Mouse (Mus musculus) liver, embryonic 14.5 days (tissue): ENCODE measurements at regions not wholly inside any gene's neighbourhood (a gene's known extent, or its start where the extent isn't known, plus 50 kb on each side); places are given as distances from the start of the nearest gene placed in this dataset.

Experiments used
- ATAC-seq: fragments of 200-750 bp; cut with Nextera tagmentation; 2 replicates; pipeline ENCODE4 v1.8.0; 2017; ENCODE audit warnings: moderate number of reproducible peaks, mild to moderate bottlenecking, moderate library complexity; ENCODE audit not compliant: insufficient read depth
- DNase-seq, 3 experiments: peaks; one replicate each; pipeline ENCODE4 v3.0.0-alpha.2; 2012 to 2013; ENCODE audit warnings: low read depth in 3 of 3, low spot score in 3 of 3
- H3K27ac ChIP-seq: fragments of 300-500 bp; sonication (generic); 2 replicates; pipeline ENCODE4 v1.5.1; 2014; ENCODE audit warnings: moderate library complexity, mild to moderate bottlenecking, control low read depth, inconsistent platforms
- H3K27me3 ChIP-seq: fragments of 300-500 bp; sonication (generic); 2 replicates; pipeline ENCODE4 v1.6.1; 2014; ENCODE audit warnings: mild to moderate bottlenecking, low read length, moderate library complexity; ENCODE audit not compliant: control insufficient read depth, insufficient read depth
- H3K36me3 ChIP-seq: fragments of 300-500 bp; sonication (generic); replicated peaks from 2 replicates; pipeline ENCODE4 v1.6.1; 2014; ENCODE audit warnings: low read depth; ENCODE audit not compliant: control insufficient read depth, insufficient read depth
- H3K4me1 ChIP-seq, 2 experiments: fragments of 200-500 bp in 1 of 2; fragments of 300-500 bp in 1 of 2; sonication (generic) in 1 of 2; replicated peaks; 2 replicates each; pipeline ENCODE4 v1.6.1; 2012 to 2014; ENCODE audit warnings: antibody characterized with exemption in 1 of 2, inconsistent platforms in 1 of 2, low read length in 1 of 2; ENCODE audit not compliant: control insufficient read depth in 2 of 2, insufficient read depth in 2 of 2
- H3K4me2 ChIP-seq: fragments of 300-500 bp; sonication (generic); 2 replicates; pipeline ENCODE4 v1.6.1; 2014; ENCODE audit warnings: low read depth, mild to moderate bottlenecking, control low read depth, moderate library complexity
- H3K4me3 ChIP-seq, 2 experiments: fragments of 200-500 bp in 1 of 2; fragments of 300-500 bp in 1 of 2; sonication (generic) in 1 of 2; 2 replicates each; pipeline ENCODE4 v1.5.1; 2012 to 2014; ENCODE audit warnings: low read depth in 2 of 2, low read length in 2 of 2, mild to moderate bottlenecking in 2 of 2, control low read depth in 1 of 2, inconsistent platforms in 1 of 2, moderate library complexity in 1 of 2; ENCODE audit not compliant: insufficient read depth in 1 of 2
- H3K9ac ChIP-seq: fragments of 300-500 bp; sonication (generic); replicated peaks from 2 replicates; pipeline ENCODE4 v1.6.1; 2014; ENCODE audit warnings: mild to moderate bottlenecking, control low read depth, moderate library complexity
- H3K9me3 ChIP-seq: fragments of 300-500 bp; sonication (generic); 2 replicates; pipeline ENCODE4 v1.6.1; 2016; ENCODE audit warnings: low read length, mixed read lengths; ENCODE audit not compliant: control insufficient read depth
- CTCF ChIP-seq: IDR thresholded peaks from 2 replicates; pipeline ENCODE4 v1.5.1; 2016; ENCODE audit warnings: antibody characterized with exemption, low read depth, control low read depth
- EP300 ChIP-seq: IDR thresholded peaks from 2 replicates; pipeline ENCODE4 v1.6.1; 2016; ENCODE audit warnings: antibody characterized with exemption, low read depth
- WGBS: fragments of 180-500 bp; shearing (Covaris S2); extraction: QIAGEN DNeasy Blood & Tissue Kit; methylation state at CpG from one replicate; pipeline ENCODE4 v1.1.7; 2014; ENCODE audit not compliant: insufficient replicate concordance; 5-methylcytosine and 5-hydroxymethylcytosine counted together

- no peaks in the 10 kb centered on the region for H3K36me3 ChIP-seq
- no peaks in the 10 kb centered on the region for H3K27me3 ChIP-seq
- DNase-seq, result no peak
- WGBS, result 65% methylated on average over 6 of the region's 6 CpGs
- H3K4me1 ChIP-seq, result no peaks in the 10 kb centered on the region
- TF ChIP-seq EP300 (no peak), CTCF (no peak)
- H3K9ac ChIP-seq, result no peak overlapping the region
- no peak overlapping the region for H3K27ac ChIP-seq
- ATAC-seq, result no peak
- H3K9me3 ChIP-seq, result no peaks in the 10 kb centered on the region
- H3K4me3 ChIP-seq, result no peak overlapping the region
- no peak overlapping the region for H3K4me2 ChIP-seq
These were observed 184.3 kb downstream of the Moxd1 start for GRCm38 (mm10) chr10:24407411-24408227.

GRCm38 (mm10) chr10:24409976-24410375 lies 185.3 kb upstream of the Ccn2 start:
- Histone ChIP-seq H3K9ac (no peak overlapping the region), H3K27me3 (no peaks in the 10 kb centered on the region), H3K4me3 (no peak overlapping the region), H3K4me2 (no peak overlapping the region), H3K36me3 (no peaks in the 10 kb centered on the region), H3K27ac (no peak overlapping the region), H3K9me3 (no peaks in the 10 kb centered on the region), H3K4me1 (no peaks in the 10 kb centered on the region)
- TF ChIP-seq CTCF (peak; percentile 51), EP300 (no peak)
- ATAC-seq (no peak), DNase-seq (no peak)
- WGBS, result 17% methylated on average over 1 of the region's 1 CpGs

- Histone ChIP-seq H3K4me1 (no peaks in the 10 kb centered on the region), H3K27ac (no peak overlapping the region), H3K4me3 (no peak overlapping the region), H3K36me3 (no peaks in the 10 kb centered on the region), H3K4me2 (no peak overlapping the region), H3K9me3 (no peaks in the 10 kb centered on the region), H3K9ac (no peak overlapping the region), H3K27me3 (no peaks in the 10 kb centered on the region)
- 42% methylated on average over 4 of the region's 4 CpGs for WGBS
- TF ChIP-seq EP300, result no peak
- ATAC-seq (no peak), DNase-seq (no peak)
These were observed 184.4 kb upstream of the Ccn2 start for GRCm38 (mm10) chr10:24410885-24411284.

DNA sequence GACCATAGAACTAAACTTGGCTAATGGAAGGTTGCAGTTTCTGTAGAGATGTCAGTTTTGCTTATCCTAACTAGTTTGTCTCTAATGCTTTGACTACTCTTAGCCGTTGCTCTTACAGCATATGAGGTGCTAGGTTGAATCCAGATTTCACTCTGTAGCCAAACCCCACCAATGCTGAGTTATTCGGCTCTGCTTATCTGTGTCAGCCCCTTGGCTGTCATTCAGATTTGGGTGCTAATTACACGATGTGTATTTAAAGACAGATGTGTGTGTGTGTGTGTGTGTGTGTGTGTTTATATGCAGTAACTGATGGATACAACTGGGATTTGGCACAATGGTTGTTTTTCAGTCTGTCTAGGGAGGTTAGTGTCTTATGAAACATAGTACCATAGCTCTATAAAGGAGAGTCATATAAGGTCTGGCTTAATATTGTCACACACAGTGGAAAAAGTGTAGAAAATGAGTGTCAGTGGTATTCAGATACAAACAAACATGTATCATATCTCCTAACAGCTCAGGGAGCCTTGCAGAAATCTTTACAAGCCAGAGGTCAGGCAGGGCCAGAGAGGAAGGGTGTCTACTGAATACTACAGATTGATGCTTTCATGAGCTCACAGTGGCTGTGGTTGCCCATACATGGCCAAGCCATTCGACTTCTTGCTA lies 172.6 kb upstream of the Ccn2 start:
- TF ChIP-seq CTCF, result no peak
- WGBS, result 43% methylated on average over 4 of the region's 4 CpGs
- Histone ChIP-seq H3K4me3 (no peak overlapping the region), H3K4me1 (no peaks in the 10 kb centered on the region), H3K27me3 (no peaks in the 10 kb centered on the region), H3K36me3 (no peaks in the 10 kb centered on the region), H3K9ac (no peak overlapping the region), H3K4me2 (no peak overlapping the region), H3K9me3 (no peaks in the 10 kb centered on the region), H3K27ac (no peak overlapping the region)
- no peak for DNase-seq
- no peak for ATAC-seq

DNA sequence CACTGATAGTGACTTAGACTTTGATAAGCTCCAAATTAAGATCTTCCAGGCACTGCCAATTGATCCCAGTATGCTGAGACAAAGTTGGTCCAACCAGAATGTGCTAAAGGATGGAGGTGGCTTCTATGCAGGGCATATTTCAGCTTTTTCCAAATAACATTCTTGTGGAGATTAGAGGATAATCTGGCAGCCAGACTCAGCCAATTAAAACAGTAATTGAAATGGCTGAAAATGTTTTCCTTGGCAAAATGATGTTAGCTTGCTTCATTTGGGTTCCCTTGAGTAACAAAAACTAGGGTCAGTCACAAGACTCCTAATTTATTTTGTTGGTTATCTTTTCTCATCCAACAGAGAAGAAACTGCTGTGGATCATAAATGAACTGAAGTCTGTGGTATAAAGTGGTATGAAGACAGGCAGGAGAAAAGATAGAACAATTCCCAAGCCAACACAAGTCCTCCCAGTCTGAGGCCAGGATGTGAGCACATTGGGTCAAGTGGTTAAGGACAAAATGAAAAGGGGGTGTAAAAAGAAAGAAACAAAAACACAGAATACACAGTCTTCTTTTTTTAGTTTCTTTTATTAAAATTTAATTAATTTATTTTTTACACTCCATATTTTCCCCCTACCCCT lies 161.4 kb upstream of the Ccn2 start:
- H3K4me1 ChIP-seq, result no peaks in the 10 kb centered on the region
- DNase-seq, result no peak
- H3K9ac ChIP-seq, result no peak overlapping the region

More for the DNA sequence above, 161.4 kb upstream of the Ccn2 start:
- Histone ChIP-seq H3K27me3 (no peaks in the 10 kb centered on the region), H3K27ac (no peak overlapping the region), H3K4me2 (no peak overlapping the region), H3K9me3 (no peaks in the 10 kb centered on the region), H3K36me3 (no peaks in the 10 kb centered on the region), H3K4me3 (no peak overlapping the region)
- TF ChIP-seq EP300 (no peak), CTCF (no peak)
- no peak for ATAC-seq
